Mouse (Mus musculus): ENCODE data around the gene Prokr2. TPM values are rescaled to one million over a fixed set of nuclear protein-coding genes. Genes with fewer than 3 reads are reported as not detected.

Gene Prokr2
- polyA plus RNA-seq, 2 experiments: 1.4 to 4.0 TPM

- Histone ChIP-seq H3K9me3 (ENCODE audit: control insufficient read depth, low read length) (no peaks in the 10 kb centered on the region), H3K27me3 (ENCODE audit: control insufficient read depth, insufficient read depth, low read length) (no peaks in the 10 kb centered on the region), H3K4me3 (replicated peaks; ENCODE audit: low read length) (no peak overlapping the region), H3K4me2 (replicated peaks; ENCODE audit: low read depth, low read length, severe bottlenecking) (no peak overlapping the region), H3K9ac (ENCODE audit: low read depth, low read length, severe bottlenecking) (no peak overlapping the region), H3K36me3 (ENCODE audit: control insufficient read depth, insufficient read depth, low read length) (no peaks in the 10 kb centered on the region), H3K4me1 (ENCODE audit: control insufficient read depth, insufficient read depth, low read length) (peaks cover 4% of the 10 kb centered on the region), H3K27ac (replicated peaks; ENCODE audit: low read depth, low read length) (no peak overlapping the region)
- ATAC-seq (ENCODE audit: low FRiP score, low read depth): no peak
- no peak for TF ChIP-seq POLR2A (IDR thresholded peaks at IDR 0.05; ENCODE audit: borderline replicate concordance, extremely low read depth, insufficient read depth, insufficient read length)
- no peak for DNase-seq (ENCODE audit: low spot score)
- WGBS: 21% methylated on average over 7 of the region's 7 CpGs
Measured at GRCm38 (mm10) chr2:132389562-132389961, 4.3 kb upstream of the Prokr2 start.

- H3K9me3 ChIP-seq (ENCODE audit: control insufficient read depth, low read length): no peaks in the 10 kb centered on the region
- under 1% methylated on average over 31 of the region's 31 CpGs for WGBS
- H3K27ac ChIP-seq (replicated peaks; ENCODE audit: low read depth, low read length): no peak overlapping the region
- ATAC-seq (ENCODE audit: low FRiP score, low read depth) (peak; percentile 37; the same call in 1 of the 2 replicates), DNase-seq (ENCODE audit: low spot score) (no peak)
- H3K27me3 ChIP-seq (ENCODE audit: control insufficient read depth, insufficient read depth, low read length): no peaks in the 10 kb centered on the region
- H3K4me2 ChIP-seq (replicated peaks; ENCODE audit: low read depth, low read length, severe bottlenecking): peak overlapping the region; percentile 96
- no peak for TF ChIP-seq POLR2A (IDR thresholded peaks at IDR 0.05; ENCODE audit: borderline replicate concordance, extremely low read depth, insufficient read depth, insufficient read length)
- peak overlapping the region; percentile 52 for H3K4me3 ChIP-seq (replicated peaks; ENCODE audit: low read length)
- no peaks in the 10 kb centered on the region for H3K36me3 ChIP-seq (ENCODE audit: control insufficient read depth, insufficient read depth, low read length)
- H3K9ac ChIP-seq (ENCODE audit: low read depth, low read length, severe bottlenecking): peak overlapping the region; percentile 55
- H3K4me1 ChIP-seq (ENCODE audit: control insufficient read depth, insufficient read depth, low read length): peaks cover 7% of the 10 kb centered on the region
Measured at GRCm38 (mm10) chr2:132384511-132385193, 595 bp downstream of the Prokr2 start.

- Histone ChIP-seq H3K4me3 (replicated peaks; ENCODE audit: low read length) (no peak overlapping the region), H3K4me2 (replicated peaks; ENCODE audit: low read depth, low read length, severe bottlenecking) (no peak overlapping the region), H3K36me3 (ENCODE audit: control insufficient read depth, insufficient read depth, low read length) (no peaks in the 10 kb centered on the region), H3K27ac (replicated peaks; ENCODE audit: low read depth, low read length) (no peak overlapping the region), H3K27me3 (ENCODE audit: control insufficient read depth, insufficient read depth, low read length) (no peaks in the 10 kb centered on the region), H3K9me3 (ENCODE audit: control insufficient read depth, low read length) (no peaks in the 10 kb centered on the region), H3K9ac (ENCODE audit: low read depth, low read length, severe bottlenecking) (no peak overlapping the region), H3K4me1 (ENCODE audit: control insufficient read depth, insufficient read depth, low read length) (peaks cover 7% of the 10 kb centered on the region)
- no peak for DNase-seq (ENCODE audit: low spot score)
- WGBS: 63% methylated on average over 2 of the region's 2 CpGs
- ATAC-seq (ENCODE audit: low FRiP score, low read depth): no peak
- TF ChIP-seq POLR2A (IDR thresholded peaks at IDR 0.05; ENCODE audit: borderline replicate concordance, extremely low read depth, insufficient read depth, insufficient read length): no peak
Measured at GRCm38 (mm10) chr2:132382308-132382707, 2.9 kb downstream of the Prokr2 start.

DNA sequence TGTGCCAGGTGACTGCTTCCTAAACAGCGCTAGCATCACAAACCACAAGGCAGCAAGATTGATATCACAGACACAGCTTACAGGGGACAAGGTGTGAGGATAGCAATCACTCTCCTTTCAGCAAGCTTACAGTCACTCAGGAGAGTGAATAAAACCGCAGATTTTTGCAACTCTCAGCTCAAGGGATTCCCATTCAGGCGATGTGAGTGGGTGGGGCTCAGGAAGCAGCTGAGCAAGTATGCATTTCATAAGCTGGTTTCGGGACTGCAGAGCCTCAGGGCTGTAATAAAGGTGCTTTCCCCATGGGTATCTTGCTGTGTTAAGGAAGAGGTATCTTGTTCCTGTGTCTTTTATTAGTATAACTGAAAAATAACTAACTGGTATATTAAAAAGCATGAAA, 5.6 kb downstream of the Prokr2 start:
- TF ChIP-seq POLR2A (IDR thresholded peaks at IDR 0.05; ENCODE audit: borderline replicate concordance, extremely low read depth, insufficient read depth, insufficient read length): no peak
- Histone ChIP-seq H3K4me2 (replicated peaks; ENCODE audit: low read depth, low read length, severe bottlenecking) (no peak overlapping the region), H3K4me3 (replicated peaks; ENCODE audit: low read length) (no peak overlapping the region), H3K27ac (replicated peaks; ENCODE audit: low read depth, low read length) (no peak overlapping the region), H3K9ac (ENCODE audit: low read depth, low read length, severe bottlenecking) (no peak overlapping the region), H3K36me3 (ENCODE audit: control insufficient read depth, insufficient read depth, low read length) (no peaks in the 10 kb centered on the region), H3K27me3 (ENCODE audit: control insufficient read depth, insufficient read depth, low read length) (no peaks in the 10 kb centered on the region), H3K9me3 (ENCODE audit: control insufficient read depth, low read length) (no peaks in the 10 kb centered on the region), H3K4me1 (ENCODE audit: control insufficient read depth, insufficient read depth, low read length) (peaks cover 4% of the 10 kb centered on the region)
- ATAC-seq (ENCODE audit: low FRiP score, low read depth) (no peak), DNase-seq (ENCODE audit: low spot score) (no peak)
- 31% methylated on average over 4 of the region's 4 CpGs for WGBS

DNA sequence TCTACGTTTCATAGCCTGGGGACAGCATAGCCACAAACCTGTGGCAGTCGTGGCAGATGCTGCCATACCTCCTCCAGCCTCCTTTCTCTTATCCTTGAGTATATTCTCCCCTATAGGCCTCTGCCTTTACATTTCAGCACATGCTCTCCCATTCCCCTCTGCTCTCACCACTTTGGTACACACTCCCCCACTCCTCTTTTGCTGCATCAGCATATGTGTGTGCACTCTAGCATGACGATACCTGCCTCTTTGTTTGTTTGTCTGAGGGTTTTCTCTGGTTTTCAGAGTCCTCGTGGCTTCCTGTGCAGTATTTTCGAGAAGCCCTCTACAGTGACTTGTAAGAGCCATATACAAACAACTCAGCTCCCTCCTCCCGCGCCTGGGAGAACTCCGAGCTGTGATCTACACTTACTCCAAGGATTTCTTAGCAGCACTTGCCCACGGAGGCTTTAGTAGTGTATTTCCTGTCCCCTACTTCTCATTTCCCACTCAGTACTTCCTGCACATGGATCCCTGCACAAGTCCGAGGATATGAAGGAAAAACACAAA, 6.6 kb downstream of the Prokr2 start:
- no peak overlapping the region for H3K4me2 ChIP-seq (replicated peaks; ENCODE audit: low read depth, low read length, severe bottlenecking)
- H3K4me1 ChIP-seq (ENCODE audit: control insufficient read depth, insufficient read depth, low read length): no peaks in the 10 kb centered on the region
- DNase-seq (ENCODE audit: low spot score) (no peak), ATAC-seq (ENCODE audit: low FRiP score, low read depth) (no peak)
- no peaks in the 10 kb centered on the region for H3K9me3 ChIP-seq (ENCODE audit: control insufficient read depth, low read length)
- no peaks in the 10 kb centered on the region for H3K36me3 ChIP-seq (ENCODE audit: control insufficient read depth, insufficient read depth, low read length)
- H3K9ac ChIP-seq (ENCODE audit: low read depth, low read length, severe bottlenecking): no peak overlapping the region
- no peak overlapping the region for H3K4me3 ChIP-seq (replicated peaks; ENCODE audit: low read length)
- no peak overlapping the region for H3K27ac ChIP-seq (replicated peaks; ENCODE audit: low read depth, low read length)
- no peak for TF ChIP-seq POLR2A (IDR thresholded peaks at IDR 0.05; ENCODE audit: borderline replicate concordance, extremely low read depth, insufficient read depth, insufficient read length)
- WGBS: 69% methylated on average over 10 of the region's 10 CpGs
- H3K27me3 ChIP-seq (ENCODE audit: control insufficient read depth, insufficient read depth, low read length): no peaks in the 10 kb centered on the region

Data from limb, embryonic 14.5 days (tissue).